Mouse (Mus musculus) lung, postnatal 10 days (tissue): Measurements from ENCODE around the gene Tcf15.

Source experiments
- DNase-seq: peaks from one replicate; pipeline ENCODE4 v3.0.0; 2021

The Tcf15 gene

DNA sequence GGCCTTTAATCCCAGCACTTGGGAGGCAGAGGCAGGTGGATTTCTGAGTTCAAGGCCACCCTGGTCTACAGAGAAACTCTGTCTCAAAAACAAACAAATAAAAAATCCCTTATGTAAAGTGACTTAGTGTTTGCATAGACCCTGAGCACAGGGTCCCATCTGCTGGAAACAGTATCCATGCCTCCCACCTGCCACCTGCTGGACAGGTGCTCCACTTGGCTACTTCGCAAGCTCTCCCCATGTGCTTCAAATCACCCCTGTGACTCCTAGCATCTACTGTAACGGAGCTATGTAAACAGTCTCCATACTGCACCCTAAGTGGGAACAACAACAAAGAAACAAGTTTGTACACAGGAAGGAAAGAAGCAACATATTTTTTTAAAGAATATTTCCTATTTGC, 14.8 kb upstream of the Tcf15 start:
- DNase-seq, result no peak

DNA sequence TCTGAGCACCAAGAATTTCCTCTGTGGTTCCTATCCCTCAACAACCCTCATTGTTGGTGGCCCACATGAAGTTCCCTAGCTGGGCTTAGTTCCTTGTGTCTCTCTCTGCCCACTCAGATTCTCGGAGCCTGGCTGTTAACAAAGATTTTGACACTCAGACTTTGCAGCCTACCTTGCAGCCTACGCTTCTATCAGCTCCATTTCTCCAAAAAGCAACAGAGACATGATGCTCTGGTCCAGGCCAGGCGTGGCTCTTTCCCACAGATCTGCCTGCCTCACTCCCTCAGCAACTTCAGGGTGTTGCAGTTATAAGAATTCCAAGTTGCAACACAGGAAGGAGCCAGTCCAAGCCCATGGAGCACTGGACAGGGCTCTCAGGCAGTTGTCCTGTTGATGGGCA, 13.6 kb upstream of the Tcf15 start:
- DNase-seq, result no peak

DNA sequence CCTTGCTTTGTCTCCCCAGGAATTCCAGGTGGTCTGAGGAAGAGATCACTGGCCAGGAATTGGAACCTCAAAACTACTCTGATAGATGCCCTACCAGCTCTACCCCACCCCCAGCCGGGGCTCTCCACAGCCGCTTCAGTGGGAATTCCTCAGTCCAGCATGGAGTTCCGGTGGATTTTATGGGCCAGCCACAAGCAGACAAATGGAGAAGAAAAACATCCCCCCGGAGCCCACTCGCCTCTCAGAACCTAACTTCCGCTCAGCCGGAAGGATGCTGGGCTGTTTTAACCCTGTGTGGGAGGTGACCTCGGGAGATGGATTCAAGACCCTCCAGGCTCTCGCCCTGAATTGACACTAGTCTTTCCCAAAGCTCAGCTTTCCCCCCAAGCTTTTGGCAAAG, 11.3 kb upstream of the Tcf15 start:
- no peak for DNase-seq

DNA sequence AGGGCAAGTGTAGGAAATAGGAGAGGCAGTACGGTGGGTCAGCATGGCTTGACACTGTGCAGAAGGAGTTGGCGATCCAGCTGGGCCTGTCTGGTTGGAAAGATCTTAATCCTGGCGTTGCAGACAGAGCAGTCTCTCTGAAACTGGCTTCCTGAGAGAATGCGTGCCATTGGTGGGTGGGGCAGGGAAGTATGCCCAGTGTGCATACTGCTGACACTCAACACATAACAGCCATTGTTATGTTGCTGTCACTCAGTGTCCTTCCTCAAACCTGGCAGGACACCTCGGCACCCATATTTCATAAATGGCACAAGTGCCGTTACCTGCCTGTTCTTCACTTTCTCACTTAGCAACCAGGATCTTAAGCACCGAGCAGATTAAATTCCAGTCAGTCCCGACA, 10.7 kb upstream of the Tcf15 start:
- DNase-seq, result peak; percentile 53

DNA sequence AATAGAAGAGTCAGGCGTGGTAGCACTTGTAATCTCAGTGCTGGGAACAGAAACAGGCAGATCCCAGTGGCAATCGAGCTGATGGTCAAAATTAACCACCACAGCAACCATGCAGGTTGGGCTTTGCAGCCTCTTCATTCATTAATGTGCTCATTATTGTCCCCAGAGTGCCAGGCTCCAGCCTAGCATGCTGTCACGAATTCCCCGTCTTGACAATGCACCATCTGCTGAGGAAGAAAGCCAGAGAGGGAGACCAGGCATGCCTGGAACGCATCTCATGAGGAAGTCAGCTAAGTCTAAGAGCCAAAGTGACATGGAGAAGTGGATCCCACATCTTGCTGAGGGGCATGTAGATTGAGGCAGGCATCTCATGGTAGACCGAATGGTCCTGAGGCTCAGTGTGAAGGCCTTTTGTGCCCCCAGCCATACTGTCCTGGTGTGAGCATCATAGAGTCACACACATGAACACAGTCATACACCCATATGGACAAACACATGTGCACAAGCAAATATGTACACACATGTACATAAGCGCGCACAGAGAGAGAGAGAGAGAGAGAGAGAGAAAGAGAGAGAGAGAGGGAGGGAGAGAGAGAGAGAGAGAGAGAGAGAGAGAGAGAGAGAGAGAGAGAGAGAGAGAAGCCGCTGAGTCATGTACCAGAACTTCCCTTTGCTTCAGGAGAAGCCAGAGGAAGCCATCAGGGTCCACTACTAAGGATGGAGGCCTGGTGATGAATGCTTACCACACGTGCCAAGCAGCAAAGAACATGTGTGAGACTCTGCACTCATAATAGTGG, 4.0 kb upstream of the Tcf15 start:
- no peak for DNase-seq

DNA sequence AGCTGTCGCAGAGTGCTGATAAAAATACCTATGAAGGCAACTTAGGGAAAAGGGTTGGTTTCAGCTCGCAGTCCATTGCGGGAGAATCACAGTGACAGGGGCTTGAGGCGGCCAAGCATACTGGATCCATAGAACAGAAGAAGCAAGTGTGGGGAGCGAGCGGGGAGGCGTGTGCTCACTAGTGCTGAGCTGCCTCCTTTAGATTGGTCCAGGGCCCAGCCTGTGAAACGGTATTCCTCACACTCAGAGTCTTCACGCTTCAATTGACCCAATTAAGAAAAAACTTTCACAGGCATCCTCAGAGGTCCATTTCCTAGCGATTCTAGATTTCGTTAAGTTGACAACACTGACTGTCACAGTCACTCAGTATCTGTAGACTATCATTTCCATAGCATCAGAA, 2.4 kb upstream of the Tcf15 start:
- DNase-seq, result no peak

DNA sequence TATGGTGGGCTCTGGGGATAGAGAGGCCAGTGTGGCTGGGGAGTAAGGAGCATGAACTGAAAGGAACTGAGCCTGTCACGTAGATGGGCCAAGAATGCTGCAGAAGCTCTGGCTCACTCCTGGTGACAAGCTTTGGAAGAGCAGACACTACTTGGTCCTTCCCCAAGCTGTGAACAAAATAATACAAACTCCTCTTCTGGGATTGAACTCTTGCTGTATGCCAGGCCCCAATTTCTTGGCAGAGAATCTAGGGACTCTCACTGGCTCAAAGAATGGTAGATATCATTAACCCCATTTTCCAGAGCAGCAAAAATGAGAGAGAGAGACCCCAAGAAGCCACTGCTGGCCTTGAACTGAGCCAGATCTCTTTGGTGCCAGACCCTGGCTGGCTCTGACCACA, 1.9 kb upstream of the Tcf15 start:
- DNase-seq, result peak; percentile 12

DNA sequence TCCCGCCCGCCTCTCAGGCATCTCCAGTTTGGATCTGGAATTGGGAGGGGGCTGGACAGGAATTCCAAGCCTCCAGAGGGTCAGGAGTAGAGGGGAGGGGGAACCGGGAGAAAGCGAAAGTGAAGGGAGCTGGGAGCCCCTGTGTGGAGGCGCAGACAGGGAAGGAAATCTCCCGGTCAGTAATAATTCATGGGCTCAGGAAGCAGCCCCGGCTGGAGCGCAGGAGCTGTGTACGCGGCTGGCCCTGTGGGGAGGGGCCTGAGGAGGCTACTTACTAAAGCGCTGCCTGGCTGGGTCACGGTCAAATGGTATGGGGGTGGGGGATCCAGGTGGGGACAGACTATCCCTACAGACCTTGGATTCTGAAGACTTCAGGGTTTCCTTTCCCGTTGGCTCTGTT, 1.3 kb upstream of the Tcf15 start:
- DNase-seq, result peak; percentile 62

DNA sequence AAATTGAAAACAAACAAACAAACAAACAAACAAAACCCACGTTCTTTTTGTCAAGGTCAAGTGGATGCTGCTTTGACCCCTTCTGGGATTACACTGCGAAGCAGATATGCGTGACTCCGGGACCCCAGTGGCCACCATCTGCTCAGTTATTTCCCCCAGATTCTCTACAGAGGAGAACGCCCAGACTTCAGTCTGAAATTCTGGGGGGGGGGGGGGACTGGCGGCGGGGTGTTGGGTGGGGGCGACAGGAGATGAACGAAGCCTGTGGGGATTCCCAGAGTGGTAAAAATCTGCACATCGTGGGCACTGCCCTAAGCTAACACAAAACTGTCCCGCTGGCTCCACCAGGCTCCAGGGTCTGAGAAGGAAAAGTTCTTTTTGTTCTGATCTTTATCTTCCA, 790 bp upstream of the Tcf15 start:
- DNase-seq, result no peak

DNA sequence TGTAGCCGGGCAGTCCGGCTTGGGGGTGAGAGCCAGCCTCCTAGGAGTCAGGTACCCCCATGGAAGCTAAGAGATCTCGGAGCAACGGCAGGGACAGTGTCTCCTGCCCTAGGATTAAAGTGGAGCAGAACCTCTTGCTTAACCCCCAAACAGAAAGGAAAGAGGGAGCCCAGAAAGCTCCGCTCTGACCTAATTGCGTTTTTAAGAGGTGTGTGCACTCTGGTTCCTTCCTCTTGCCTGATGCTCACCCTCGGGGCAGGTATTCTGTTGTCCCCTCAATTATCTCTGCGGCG, 743 bp downstream of the Tcf15 start:
- no peak for DNase-seq

DNA sequence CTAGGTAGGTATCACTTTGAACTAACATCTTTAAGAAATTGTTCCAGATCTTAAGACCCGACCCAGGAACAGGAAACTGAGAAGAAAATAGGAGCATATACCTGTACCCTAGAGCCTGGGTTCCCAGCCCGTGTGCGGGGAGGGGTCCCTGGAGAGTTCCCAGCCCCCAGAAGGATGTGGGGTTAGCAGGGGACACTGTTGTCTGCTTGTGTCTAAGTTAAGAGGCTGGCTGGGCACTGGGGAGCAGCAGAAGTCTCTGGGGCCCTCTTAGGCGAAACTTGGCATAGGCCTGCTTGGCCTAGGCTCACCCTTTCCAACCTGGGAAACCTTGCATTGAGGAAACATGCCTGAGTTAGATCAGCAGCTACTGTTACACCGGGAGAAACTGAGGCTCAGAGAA, 1.1 kb downstream of the Tcf15 start:
- no peak for DNase-seq

DNA sequence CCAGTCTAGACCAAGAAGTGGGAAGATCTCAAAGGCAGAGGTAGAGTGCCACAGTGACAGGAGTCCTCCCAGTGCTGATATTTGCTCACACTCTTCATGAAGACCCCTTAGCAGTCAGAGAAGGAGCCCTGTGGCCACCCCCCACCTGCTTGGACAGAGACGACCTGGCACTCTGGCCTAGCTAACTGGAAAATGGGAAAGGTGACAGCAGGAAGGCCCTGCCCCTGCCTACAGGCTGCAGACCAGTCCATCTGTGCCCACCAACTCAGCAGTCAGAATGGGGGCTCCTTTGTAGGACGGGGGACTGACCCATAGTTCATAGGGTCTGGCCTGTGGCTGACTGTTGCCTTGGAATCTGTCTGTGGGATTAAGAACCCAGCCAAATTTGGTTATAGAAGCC, 2.4 kb downstream of the Tcf15 start:
- no peak for DNase-seq

DNA sequence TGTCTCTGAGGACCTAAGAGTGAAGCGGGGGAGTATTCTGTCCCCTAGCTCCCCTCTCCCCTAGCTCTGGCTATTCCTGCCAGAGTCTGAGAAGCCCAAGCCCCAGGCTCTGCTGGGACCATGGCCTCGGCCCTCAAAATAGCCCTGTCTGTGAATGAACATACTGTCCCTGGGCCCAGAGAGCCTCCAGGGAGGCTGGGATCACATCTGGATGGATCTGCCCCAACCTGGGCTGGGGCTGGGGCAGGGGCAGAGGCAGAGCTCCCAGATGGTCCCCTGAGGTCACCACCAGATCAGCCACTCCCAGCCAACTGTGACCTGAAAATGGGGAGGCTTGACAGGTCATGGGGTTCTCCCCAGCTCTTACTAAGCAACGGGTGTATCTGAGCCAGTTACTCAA, 3.7 kb downstream of the Tcf15 start:
- DNase-seq, result no peak

DNA sequence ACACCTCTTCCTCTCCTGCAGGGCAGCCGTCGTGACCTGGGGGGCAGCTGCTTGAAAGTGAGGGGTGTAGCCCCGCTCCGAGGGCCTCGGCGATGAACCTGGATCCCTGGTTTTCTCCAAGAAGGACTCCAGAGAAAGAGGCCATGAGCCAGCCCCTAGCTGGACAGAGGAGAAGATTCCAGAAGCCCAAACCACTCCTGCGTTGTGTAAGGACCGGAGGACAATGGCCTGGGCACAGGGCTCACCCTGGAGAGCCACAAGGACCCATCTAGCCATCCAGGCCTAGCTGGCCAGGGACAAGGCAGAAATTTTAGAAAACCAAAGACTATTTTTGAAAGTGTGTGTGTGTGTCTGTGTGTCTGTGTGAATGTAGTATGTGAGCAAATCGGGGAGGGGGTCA, 5.3 kb downstream of the Tcf15 start:
- DNase-seq, result no peak

DNA sequence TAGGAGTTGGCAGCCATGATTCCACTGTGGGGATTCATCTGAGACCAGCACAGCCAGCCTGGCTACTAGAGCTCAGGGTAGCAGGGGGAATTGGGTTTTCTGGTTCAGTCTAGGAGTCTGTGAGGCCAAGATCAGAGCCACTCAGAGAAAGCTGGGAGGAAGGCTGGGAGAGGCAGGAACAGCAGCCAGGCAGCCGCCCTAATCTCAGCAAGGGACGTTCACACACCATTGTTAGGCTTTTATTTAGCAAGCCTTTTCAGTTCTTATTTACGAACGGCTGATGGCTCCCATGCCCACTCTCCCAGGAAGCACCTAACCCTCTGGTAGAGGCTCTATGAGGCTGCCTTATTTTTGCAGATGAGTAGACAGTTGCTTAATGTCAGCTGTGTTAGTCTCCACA, 6.5 kb downstream of the Tcf15 start:
- no peak for DNase-seq

DNA sequence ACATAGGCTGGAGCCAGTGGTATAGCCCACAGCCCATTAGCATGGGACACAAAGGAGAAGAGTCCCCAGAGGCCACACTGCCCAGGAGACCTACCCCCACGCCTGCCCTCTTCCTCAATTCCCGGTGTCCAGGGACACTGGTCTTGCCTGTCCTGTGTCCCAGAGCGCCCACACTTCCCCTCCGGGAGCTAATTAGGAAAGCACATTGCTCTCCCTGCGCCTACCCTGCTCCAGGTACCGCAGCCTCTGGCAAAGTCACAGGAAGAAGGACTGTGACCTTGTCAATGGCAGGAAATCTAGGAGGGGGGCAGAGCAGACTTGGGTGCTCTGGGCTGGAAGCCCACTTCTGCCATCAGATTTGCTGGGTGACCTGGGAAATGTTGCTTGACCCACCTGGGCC, 7.0 kb downstream of the Tcf15 start:
- DNase-seq, result no peak

DNA sequence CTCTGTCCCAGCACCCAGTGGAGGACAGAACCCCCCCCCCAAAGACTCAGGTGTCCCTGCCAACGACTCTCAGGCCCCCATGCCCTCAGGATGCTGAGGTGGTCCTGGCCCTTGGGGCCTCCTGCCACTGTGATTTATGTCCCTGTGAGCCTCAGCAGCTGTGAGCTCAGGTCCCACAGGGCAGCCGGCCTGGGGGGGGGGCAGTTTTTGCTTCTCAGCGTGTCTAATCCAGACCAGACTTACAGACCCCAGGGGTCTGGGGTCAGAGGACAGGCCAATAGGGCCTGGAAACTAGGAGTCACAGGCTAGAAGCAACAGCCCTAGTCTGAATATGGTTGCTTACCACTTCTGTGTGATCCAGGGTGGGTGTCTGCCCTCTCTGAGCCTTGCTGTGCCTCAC, 10.0 kb downstream of the Tcf15 start:
- DNase-seq, result no peak

DNA sequence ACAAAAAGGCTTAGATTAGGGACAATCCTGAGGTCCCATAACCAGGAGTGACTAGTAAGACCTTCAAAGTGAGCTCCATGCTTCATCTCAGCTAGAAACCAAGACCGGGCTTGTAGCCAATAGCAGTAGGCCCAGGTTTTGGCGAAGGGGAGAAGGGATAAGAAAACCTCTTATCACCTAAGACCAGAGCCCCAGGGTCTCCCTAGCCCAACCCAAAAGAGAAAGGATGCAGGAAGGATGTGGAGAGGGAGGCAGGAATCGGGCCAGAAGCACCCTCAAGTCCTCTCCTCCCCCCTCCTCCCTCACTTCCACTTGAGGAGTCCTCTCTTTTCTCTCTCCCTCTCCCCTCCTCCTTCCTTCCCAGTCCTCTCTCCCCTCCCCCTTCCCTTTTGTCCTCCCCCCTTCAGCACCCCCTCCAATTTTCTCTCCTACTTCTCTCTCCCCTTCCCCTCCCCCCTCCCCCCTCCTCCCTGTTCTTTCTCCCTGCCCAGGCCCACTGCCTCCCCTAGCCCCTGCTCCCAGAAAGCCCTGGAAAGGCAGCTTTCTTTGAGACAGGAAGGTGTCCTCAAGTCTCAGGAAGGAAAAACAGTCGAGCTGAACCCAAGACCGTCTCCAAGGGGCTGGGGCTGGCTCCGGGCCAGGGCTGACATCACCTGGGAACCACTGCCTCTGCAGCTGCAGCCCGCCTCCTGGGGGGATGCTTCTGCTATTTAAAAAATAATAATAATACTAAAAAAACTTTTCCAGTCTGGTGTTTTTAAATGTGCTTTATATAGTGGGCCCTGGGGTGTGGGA, 12.2 kb downstream of the Tcf15 start:
- DNase-seq, result peak; percentile 29

DNA sequence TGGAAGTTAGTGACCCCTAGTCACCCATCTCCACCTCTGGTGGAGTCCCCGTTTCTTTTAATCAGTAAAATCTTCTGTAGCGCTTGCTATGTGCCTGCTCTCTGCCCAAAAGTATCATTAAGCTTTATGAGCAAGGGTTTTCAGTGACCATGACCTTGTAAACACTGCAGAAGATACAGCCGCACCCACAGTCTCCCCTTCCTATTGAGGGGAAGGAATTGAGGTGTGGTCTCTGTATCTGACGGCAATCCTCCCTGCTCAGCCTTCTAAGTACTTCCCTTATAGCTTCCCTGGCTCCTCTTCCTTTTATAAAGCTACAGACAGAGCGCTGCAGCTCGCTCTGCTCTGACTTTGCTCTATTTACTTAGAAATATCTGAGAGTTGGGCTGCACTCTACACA, 13.1 kb downstream of the Tcf15 start:
- DNase-seq, result no peak

DNA sequence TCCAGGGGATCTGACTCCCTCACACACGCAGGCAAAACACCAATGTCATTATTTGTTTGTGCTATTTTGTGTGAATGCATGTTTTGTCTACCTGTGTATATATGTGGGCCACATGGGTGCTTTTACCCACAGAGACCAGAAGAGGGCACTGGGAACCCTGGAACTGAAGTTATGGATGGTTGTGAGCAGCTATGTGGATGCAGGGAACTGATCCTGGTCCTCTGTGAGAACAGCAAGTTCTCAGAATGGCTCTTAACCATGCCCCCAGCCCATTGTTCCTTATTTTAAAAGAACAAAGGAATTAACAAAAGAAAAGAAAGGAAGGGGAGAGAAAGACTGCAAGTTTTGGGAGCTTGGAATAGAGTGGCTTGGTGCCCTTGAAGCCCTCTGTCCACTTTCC, 16.1 kb downstream of the Tcf15 start:
- DNase-seq, result no peak

DNA sequence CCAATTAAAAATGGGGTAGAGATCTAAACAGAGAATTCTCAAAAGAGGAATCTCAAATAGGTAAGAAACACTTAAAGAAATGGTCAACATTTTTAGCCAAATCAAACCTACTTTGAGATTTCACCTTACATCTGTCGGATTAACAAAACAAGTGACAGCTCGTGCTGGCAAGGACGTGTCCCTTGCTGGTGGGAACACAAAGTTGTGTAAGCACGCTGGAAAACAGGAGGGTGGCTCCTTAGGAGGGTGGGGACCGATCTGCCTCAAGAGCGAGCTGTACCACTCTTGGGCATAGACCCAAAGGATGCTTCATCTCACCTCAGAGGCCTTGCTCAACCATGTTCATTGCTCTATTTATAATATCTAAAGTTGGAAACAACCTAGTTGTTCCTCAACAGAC, 22.9 kb downstream of the Tcf15 start:
- no peak for DNase-seq

DNA sequence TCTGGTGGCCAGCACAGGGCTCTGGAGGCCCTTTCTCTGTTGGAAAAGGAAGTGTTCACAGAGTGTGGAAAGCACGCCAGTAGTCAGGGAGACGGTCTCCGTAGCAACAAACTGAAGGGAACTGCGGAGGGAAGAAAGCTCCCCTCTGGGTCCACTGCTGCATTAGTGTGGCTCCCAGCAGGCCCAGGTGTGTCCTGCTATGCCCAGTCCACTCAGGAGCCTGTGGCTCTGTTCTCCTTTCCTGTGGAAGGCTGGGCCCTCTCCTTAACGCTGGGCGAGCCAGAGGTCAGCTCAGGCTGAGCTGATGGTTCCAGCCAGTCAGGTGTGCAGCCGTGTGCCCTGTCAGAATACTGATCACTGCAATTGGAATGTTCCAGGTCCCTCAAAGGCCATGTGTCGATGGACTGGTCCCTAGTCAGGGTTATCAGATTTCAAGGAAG, 24.5 kb downstream of the Tcf15 start:
- peak; percentile 46 for DNase-seq

DNA sequence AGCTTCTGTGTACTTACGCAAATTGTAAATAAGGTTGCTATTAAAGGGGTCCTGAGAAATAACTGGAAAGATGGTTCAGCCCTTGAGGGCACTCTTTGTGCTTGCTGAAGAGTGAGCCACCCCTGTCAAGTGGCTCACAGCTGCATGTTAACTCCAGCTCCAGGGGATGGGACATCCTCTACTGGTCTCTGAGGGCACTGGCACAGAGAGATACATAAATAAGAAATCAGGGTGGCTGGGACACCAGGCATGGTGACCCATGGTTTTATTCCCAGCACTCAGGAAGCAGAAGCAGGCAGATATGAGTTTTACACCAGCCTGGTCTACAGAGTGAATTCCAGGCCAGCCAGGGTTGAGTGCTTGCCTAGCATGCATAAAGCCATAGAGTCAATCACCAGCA, 26.0 kb downstream of the Tcf15 start:
- DNase-seq, result no peak

DNA sequence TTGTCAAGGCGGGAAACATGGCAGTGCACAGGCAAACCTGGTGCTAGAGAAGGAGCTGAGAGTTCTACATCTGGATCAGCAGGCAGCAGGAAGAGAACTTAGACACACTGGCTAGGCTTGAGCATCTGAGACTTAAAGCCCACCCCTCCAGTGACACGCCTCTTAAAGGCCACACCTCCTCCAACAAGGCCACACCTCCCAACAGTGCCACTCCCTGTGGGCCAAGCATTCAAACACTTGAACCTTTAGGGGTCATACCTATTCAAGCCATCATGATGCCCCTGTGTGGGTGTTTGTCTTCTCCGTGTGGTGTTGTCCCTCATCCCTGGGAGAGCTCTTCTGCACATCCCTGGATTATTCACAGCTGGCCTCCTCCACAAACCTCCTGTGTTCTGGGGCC, 31.5 kb downstream of the Tcf15 start:
- DNase-seq, result no peak

DNA sequence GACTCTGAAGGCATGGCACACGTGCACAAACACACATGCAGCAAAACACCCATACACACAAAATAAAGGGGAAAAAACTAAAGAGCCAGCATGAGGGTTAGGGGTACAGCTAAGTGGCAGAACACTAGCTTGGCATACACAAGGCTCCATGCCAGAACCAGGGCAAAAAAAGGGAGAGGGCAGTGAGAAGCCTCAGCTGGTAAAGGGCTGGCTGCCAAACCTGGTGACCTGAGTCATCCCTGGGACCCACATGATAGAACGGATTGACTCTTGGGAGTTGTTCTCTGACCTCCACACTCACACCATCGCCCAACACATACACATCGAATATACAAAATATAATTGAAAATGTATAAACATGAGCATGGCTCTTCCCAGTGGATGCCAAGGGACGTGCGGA, 33.3 kb downstream of the Tcf15 start:
- DNase-seq, result no peak
